Mouse (Mus musculus): Measurements from ENCODE around the gene Ccnt1. TPM values are rescaled to one million over a fixed set of nuclear protein-coding genes. Genes with fewer than 3 reads are reported as not detected.
A peak's percentile ranks its signal among the peaks of the same experiment; 100 is the strongest.

The Ccnt1 gene
- polyA plus RNA-seq, 1 experiment from 2014 or later, result 37.9 TPM

- WGBS, result 90% methylated on average over 4 of the region's 4 CpGs
- Histone ChIP-seq H3K27ac (ENCODE audit: poor library complexity, severe bottlenecking) (no peak overlapping the region), H3K4me2 (no peak overlapping the region), H3K27me3 (replicated peaks) (no peaks in the 10 kb centered on the region), H3K4me1 (replicated peaks) (no peaks in the 10 kb centered on the region), H3K9ac (no peak overlapping the region), H3K9me3 (replicated peaks) (no peaks in the 10 kb centered on the region), H3K36me3 (peaks cover 72% of the 10 kb centered on the region), H3K4me3 (no peak overlapping the region)
- no peak for ATAC-seq (ENCODE audit: insufficient number of reproducible peaks, low FRiP score)
Observed at GRCm38 (mm10) chr15:98543341-98543740, 27.4 kb downstream of the Ccnt1 start.

- Histone ChIP-seq H3K4me2 (no peak overlapping the region), H3K36me3 (peaks cover 53% of the 10 kb centered on the region), H3K27ac (ENCODE audit: poor library complexity, severe bottlenecking) (no peak overlapping the region), H3K27me3 (replicated peaks) (no peaks in the 10 kb centered on the region), H3K4me3 (no peak overlapping the region), H3K9me3 (replicated peaks) (no peaks in the 10 kb centered on the region), H3K4me1 (replicated peaks) (no peaks in the 10 kb centered on the region), H3K9ac (no peak overlapping the region)
- ATAC-seq (ENCODE audit: insufficient number of reproducible peaks, low FRiP score), result no peak
- WGBS, result 84% methylated on average over 6 of the region's 6 CpGs
Observed at GRCm38 (mm10) chr15:98541064-98541463, 29.7 kb downstream of the Ccnt1 start.

- H3K4me3 ChIP-seq, result no peak overlapping the region
- WGBS, result 71% methylated on average over 4 of the region's 4 CpGs
- H3K9me3 ChIP-seq (replicated peaks), result no peaks in the 10 kb centered on the region
- H3K27me3 ChIP-seq (replicated peaks), result no peaks in the 10 kb centered on the region
- ATAC-seq (ENCODE audit: insufficient number of reproducible peaks, low FRiP score), result no peak
- peaks cover 1% of the 10 kb centered on the region; the same call in 1 of the 2 replicates for H3K4me1 ChIP-seq (replicated peaks)
- no peak overlapping the region for H3K9ac ChIP-seq
- no peak overlapping the region for H3K4me2 ChIP-seq
- peaks cover 24% of the 10 kb centered on the region for H3K36me3 ChIP-seq
- H3K27ac ChIP-seq (ENCODE audit: poor library complexity, severe bottlenecking), result no peak overlapping the region
Observed at GRCm38 (mm10) chr15:98537923-98538322, 32.8 kb downstream of the Ccnt1 start.

- H3K4me2 ChIP-seq, result no peak overlapping the region
- H3K9ac ChIP-seq, result no peak overlapping the region
- no peaks in the 10 kb centered on the region for H3K27me3 ChIP-seq (replicated peaks)
- H3K4me1 ChIP-seq (replicated peaks), result peaks cover 9% of the 10 kb centered on the region
- H3K9me3 ChIP-seq (replicated peaks), result no peaks in the 10 kb centered on the region
- ATAC-seq (ENCODE audit: insufficient number of reproducible peaks, low FRiP score), result no peak
- H3K4me3 ChIP-seq, result no peak overlapping the region
- WGBS, result 89% methylated on average over 8 of the region's 8 CpGs
- no peak overlapping the region for H3K27ac ChIP-seq (ENCODE audit: poor library complexity, severe bottlenecking)
- H3K36me3 ChIP-seq, result peaks cover 15% of the 10 kb centered on the region
Observed at GRCm38 (mm10) chr15:98536828-98537510, 33.8 kb downstream of the Ccnt1 start.

- Histone ChIP-seq H3K9ac (no peak overlapping the region), H3K4me2 (no peak overlapping the region), H3K4me1 (replicated peaks) (peaks cover 9% of the 10 kb centered on the region), H3K4me3 (no peak overlapping the region), H3K36me3 (peaks cover 17% of the 10 kb centered on the region), H3K9me3 (replicated peaks) (no peaks in the 10 kb centered on the region), H3K27ac (ENCODE audit: poor library complexity, severe bottlenecking) (no peak overlapping the region), H3K27me3 (replicated peaks) (no peaks in the 10 kb centered on the region)
- WGBS, result 82% methylated on average over 4 of the region's 4 CpGs
- no peak for ATAC-seq (ENCODE audit: insufficient number of reproducible peaks, low FRiP score)
Observed at GRCm38 (mm10) chr15:98535921-98536320, 34.8 kb downstream of the Ccnt1 start.

GRCm38 (mm10) chr15:98533881-98534627 is 36.7 kb downstream of the Ccnt1 start, which contains the start of gene Kansl2:
TSS of gene Kansl2 (minus strand) at chr15:98534264.
- Histone ChIP-seq H3K9ac (peak within 1 kb of the TSS; percentile 90), H3K9me3 (replicated peaks) (no peaks in the 10 kb centered on the region), H3K4me3 (peak within 1 kb of the TSS; percentile 81), H3K27me3 (replicated peaks) (no peaks in the 10 kb centered on the region), H3K4me2 (peak within 1 kb of the TSS; percentile 97), H3K4me1 (replicated peaks) (peaks cover 9% of the 10 kb centered on the region), H3K36me3 (peaks cover 26% of the 10 kb centered on the region), H3K27ac (ENCODE audit: poor library complexity, severe bottlenecking) (peak within 1 kb of the TSS; percentile 96)
- under 1% methylated on average over 69 of the region's 70 CpGs for WGBS
- ATAC-seq (ENCODE audit: insufficient number of reproducible peaks, low FRiP score), result peak; percentile 100

- Histone ChIP-seq H3K27me3 (replicated peaks) (no peaks in the 10 kb centered on the region), H3K9me3 (replicated peaks) (no peaks in the 10 kb centered on the region), H3K9ac (peak overlapping the region; percentile 90), H3K4me1 (replicated peaks) (peaks cover 9% of the 10 kb centered on the region), H3K36me3 (peaks cover 33% of the 10 kb centered on the region), H3K4me2 (peak overlapping the region; percentile 97), H3K4me3 (peak overlapping the region; percentile 81), H3K27ac (ENCODE audit: poor library complexity, severe bottlenecking) (peak overlapping the region; percentile 96; the same call in 1 of the 2 replicates)
- no peak for ATAC-seq (ENCODE audit: insufficient number of reproducible peaks, low FRiP score)
- WGBS, result under 1% methylated on average over 18 of the region's 18 CpGs
Observed at GRCm38 (mm10) chr15:98533035-98533531, 37.6 kb downstream of the Ccnt1 start.

GRCm38 (mm10) chr15:98532281-98532680 is 38.4 kb downstream of the Ccnt1 start:
- peak overlapping the region; percentile 90 for H3K9ac ChIP-seq
- WGBS, result 29% methylated on average over 5 of the region's 5 CpGs
- H3K4me3 ChIP-seq, result peak overlapping the region; percentile 81
- H3K4me2 ChIP-seq, result peak overlapping the region; percentile 97
- H3K4me1 ChIP-seq (replicated peaks), result peaks cover 10% of the 10 kb centered on the region
- no peak for ATAC-seq (ENCODE audit: insufficient number of reproducible peaks, low FRiP score)
- peaks cover 41% of the 10 kb centered on the region for H3K36me3 ChIP-seq
- no peaks in the 10 kb centered on the region for H3K27me3 ChIP-seq (replicated peaks)
- no peaks in the 10 kb centered on the region for H3K9me3 ChIP-seq (replicated peaks)
- no peak overlapping the region for H3K27ac ChIP-seq (ENCODE audit: poor library complexity, severe bottlenecking)

GRCm38 (mm10) chr15:98528066-98528563 is 42.6 kb downstream of the Ccnt1 start:
- Histone ChIP-seq H3K36me3 (peaks cover 74% of the 10 kb centered on the region), H3K27me3 (replicated peaks) (no peaks in the 10 kb centered on the region), H3K4me2 (no peak overlapping the region), H3K27ac (ENCODE audit: poor library complexity, severe bottlenecking) (no peak overlapping the region), H3K4me3 (no peak overlapping the region), H3K9me3 (replicated peaks) (no peaks in the 10 kb centered on the region), H3K4me1 (replicated peaks) (peaks cover 11% of the 10 kb centered on the region), H3K9ac (no peak overlapping the region)
- ATAC-seq (ENCODE audit: insufficient number of reproducible peaks, low FRiP score), result no peak
- WGBS, result 88% methylated on average over 5 of the region's 5 CpGs

GRCm38 (mm10) chr15:98527056-98527771 is 43.5 kb downstream of the Ccnt1 start:
- 96% methylated on average over 5 of the region's 5 CpGs for WGBS
- no peaks in the 10 kb centered on the region for H3K9me3 ChIP-seq (replicated peaks)
- no peak for ATAC-seq (ENCODE audit: insufficient number of reproducible peaks, low FRiP score)
- H3K4me2 ChIP-seq, result no peak overlapping the region
- H3K27ac ChIP-seq (ENCODE audit: poor library complexity, severe bottlenecking), result no peak overlapping the region
- no peak overlapping the region for H3K9ac ChIP-seq
- no peak overlapping the region for H3K4me3 ChIP-seq
- no peaks in the 10 kb centered on the region for H3K27me3 ChIP-seq (replicated peaks)
- H3K4me1 ChIP-seq (replicated peaks), result peaks cover 3% of the 10 kb centered on the region
- H3K36me3 ChIP-seq, result peaks cover 83% of the 10 kb centered on the region
